Mouse (Mus musculus) MEL (cell line): ENCODE measurements around the gene Tbx3.

Source experiments
- CTCF ChIP-seq, 3 experiments: IDR thresholded peaks in 2 of 3; conservative IDR thresholded peaks in 1 of 3; 2 replicates each; pipeline ENCODE4 v1.5.1; 2011 to 2012; ENCODE audit warnings: low read length in 3 of 3, low read depth in 2 of 3, mild to moderate bottlenecking in 2 of 3, improper control_type of control experiment in 1 of 3, inconsistent platforms in 1 of 3, mixed read lengths in 1 of 3, moderate library complexity in 1 of 3; ENCODE audit not compliant: control insufficient read depth in 1 of 3, insufficient read depth in 1 of 3, poor library complexity in 1 of 3, severe bottlenecking in 1 of 3
- ETS1 ChIP-seq: IDR thresholded peaks from 2 replicates; pipeline ENCODE4 v1.6.1; 2012; ENCODE audit warnings: low read depth, mild to moderate bottlenecking, inconsistent platforms, low read length, improper control_type of control experiment, moderate library complexity
- MAX ChIP-seq: IDR thresholded peaks from 2 replicates; pipeline ENCODE4 v1.6.1; 2011; ENCODE audit warnings: low read length, improper control_type of control experiment
- MEF2A ChIP-seq: IDR thresholded peaks from 2 replicates; pipeline ENCODE4 v1.6.1; 2014; ENCODE audit warnings: low read depth, mild to moderate bottlenecking, inconsistent platforms, low read length, improper control_type of control experiment; ENCODE audit not compliant: poor library complexity, insufficient replicate concordance, severe bottlenecking; ENCODE audit errors: extremely low read depth
- POLR2A ChIP-seq, 2 experiments: IDR thresholded peaks; 2 replicates each; pipeline ENCODE4 v1.6.1; 2011 to 2012; ENCODE audit warnings: low read length in 2 of 2, mild to moderate bottlenecking in 2 of 2, control low read depth in 1 of 2, improper control_type of control experiment in 1 of 2, low read depth in 1 of 2, moderate library complexity in 1 of 2; ENCODE audit not compliant: control insufficient read depth in 1 of 2, insufficient read depth in 1 of 2, poor library complexity in 1 of 2
- SIN3A ChIP-seq: IDR thresholded peaks from 2 replicates; pipeline ENCODE4 v1.6.1; 2012; ENCODE audit warnings: low read length, improper control_type of control experiment, inconsistent platforms
- TCF12 ChIP-seq: IDR thresholded peaks from 2 replicates; pipeline ENCODE4 v1.6.1; 2014; ENCODE audit warnings: low read depth, mild to moderate bottlenecking, inconsistent platforms, low read length, improper control_type of control experiment, moderate library complexity
- USF1 ChIP-seq: IDR thresholded peaks from 2 replicates; pipeline ENCODE4 v1.6.1; 2014; ENCODE audit warnings: low read depth, mild to moderate bottlenecking, inconsistent platforms, low read length, improper control_type of control experiment, moderate library complexity
- ZC3H11A ChIP-seq: IDR thresholded peaks from 2 replicates; pipeline ENCODE4 v1.6.1; 2012; ENCODE audit warnings: low read depth, mild to moderate bottlenecking, inconsistent platforms, low read length, improper control_type of control experiment
- ZMIZ1 ChIP-seq: IDR thresholded peaks from 2 replicates; pipeline ENCODE4 v1.6.1; 2012; ENCODE audit warnings: low read depth, mild to moderate bottlenecking, inconsistent platforms, low read length, improper control_type of control experiment, moderate library complexity
- ZNF384 ChIP-seq: IDR thresholded peaks from 2 replicates; pipeline ENCODE4 v1.6.1; 2012; ENCODE audit warnings: low read depth, mild to moderate bottlenecking, inconsistent platforms, low read length, improper control_type of control experiment

- TF ChIP-seq USF1 (no peak), ZC3H11A (no peak), TCF12 (no peak), CTCF (IDR thresholded peaks at IDR 0.05 in 2 of 3, conservative IDR thresholded peaks at IDR 0.05 in 1 of 3; ENCODE audit: control insufficient read depth in 1 of 3, insufficient read depth in 1 of 3, low read depth in 2 of 3, low read length in 3 of 3, poor library complexity in 1 of 3, severe bottlenecking in 1 of 3) (no peak), ETS1 (no peak), MAX (no peak), SIN3A (no peak), ZMIZ1 (no peak), MEF2A (no peak), ZNF384 (no peak), POLR2A (IDR thresholded peaks at IDR 0.05; ENCODE audit: control insufficient read depth in 1 of 2, insufficient read depth in 1 of 2, low read depth in 1 of 2, low read length in 2 of 2, poor library complexity in 1 of 2) (no peak)
These were observed 9.7 kb upstream of the Tbx3 start for GRCm38 (mm10) chr5:119660526-119661410.
